Mouse (Mus musculus): Measurements from ENCODE around the gene Gbp3. TPM values are rescaled to one million over a fixed set of nuclear protein-coding genes. Genes with fewer than 3 reads are reported as not detected.

Gbp3 gene
- 2.8 and 3.7 TPM in 2 replicates for polyA plus RNA-seq (2012)

GRCm38 (mm10) chr3:142559632-142560228 is at the start of gene Gbp3:
TSS of gene Gbp3 (plus strand) at chr3:142560026.

GRCm38 (mm10) chr3:142530087-142530953 is 29.5 kb upstream of the Gbp3 start, which contains the start of gene Gbp7:
TSS of gene Gbp7 (plus strand) at chr3:142530342.

DNA sequence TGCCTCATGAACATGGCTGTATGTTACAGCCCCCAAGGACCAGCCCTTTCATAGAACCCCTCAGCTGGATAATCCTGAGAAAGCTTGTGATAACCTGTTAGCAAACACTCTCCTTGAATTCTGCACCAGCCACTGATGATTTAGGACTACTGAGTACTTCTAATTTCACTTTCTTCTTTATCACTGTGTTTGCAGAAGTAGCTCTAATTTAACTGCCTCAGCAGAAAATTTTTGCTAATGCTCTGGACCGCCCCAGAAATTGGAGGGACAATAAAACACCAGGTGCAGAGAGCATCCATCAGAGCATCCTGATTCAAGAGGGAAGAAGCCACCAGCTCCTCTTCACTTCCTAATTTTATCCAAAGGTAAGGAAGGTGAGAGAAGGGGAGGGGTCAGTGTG is 34.7 kb downstream of the Gbp3 start, which contains the start of gene Gbp2b:
Gene Gbp2b (plus strand): TSS at position 301 of the 400 bp plus-strand sequence.

GRCm38 (mm10) chr3:142620111-142620955 is 60.5 kb downstream of the Gbp3 start, which contains the start of gene Gbp2:
TSS of gene Gbp2 (plus strand) at chr3:142620602.

Other genes starting within 250 kb of the Gbp3 start
- 12.2 and 13.0 TPM in 2 replicates for gene Pdlim5, start 164.3 kb upstream of the Gbp3 start, polyA plus RNA-seq (2012)
- gene Gbp5, start 66.0 kb upstream of the Gbp3 start, polyA plus RNA-seq (2012), result 1.1 and 1.5 TPM in 2 replicates
- 1.7 and 2.0 TPM in 2 replicates for gene Gbp7, start 29.7 kb upstream of the Gbp3 start, polyA plus RNA-seq (2012)
- not detected in 2 replicates for gene Gbp2b, start 34.8 kb downstream of the Gbp3 start, polyA plus RNA-seq (2012)
- gene Gbp2, start 60.6 kb downstream of the Gbp3 start, polyA plus RNA-seq (2012), result 0.76 and 0.93 TPM in 2 replicates
- gene Kyat3, start 141.0 kb downstream of the Gbp3 start, polyA plus RNA-seq (2012), result 5.0 and 6.0 TPM in 2 replicates
- 3.9 and 4.8 TPM in 2 replicates for gene Gtf2b, start 205.0 kb downstream of the Gbp3 start, polyA plus RNA-seq (2012)

Data from megakaryocyte-erythroid progenitor cell, adult 5 weeks (primary cell).